Mouse (Mus musculus) C2C12 (cell line): ENCODE measurements around the gene Cst11.

ENCODE experiments used
- CTCF ChIP-seq: IDR thresholded peaks from one replicate; pipeline ENCODE4 v1.5.1; 2011; ENCODE audit not compliant: control insufficient read depth, insufficient read depth, insufficient read length
- USF1 ChIP-seq: IDR thresholded peaks from one replicate; pipeline ENCODE4 v1.6.1; 2011; ENCODE audit warnings: low read depth, mild to moderate bottlenecking, control low read depth, moderate library complexity

DNA sequence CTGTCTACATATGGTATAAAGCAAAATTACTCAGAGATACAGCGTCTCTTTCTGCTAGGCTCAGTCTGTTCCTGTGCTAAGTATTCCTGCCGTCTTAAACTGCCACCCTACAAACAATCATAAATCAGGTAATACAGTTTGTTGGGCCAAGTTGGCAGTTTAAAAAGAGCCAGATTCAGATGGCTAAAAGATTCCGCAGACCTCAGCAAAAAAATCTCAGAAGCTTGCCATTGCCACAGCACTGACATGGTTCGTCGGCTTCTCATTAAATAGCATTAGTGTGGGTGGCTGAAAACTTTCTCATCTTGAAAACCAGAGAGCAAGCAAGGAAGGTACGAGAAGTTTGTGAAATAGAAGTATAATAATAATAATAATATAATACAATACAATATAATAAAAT is 35.4 kb upstream of the Cst11 start:
- TF ChIP-seq CTCF: no peak
- TF ChIP-seq USF1: no peak
